Mouse (Mus musculus): ENCODE results near the gene Kcne3. TPM values are rescaled to one million over a fixed set of nuclear protein-coding genes. Genes with fewer than 3 reads are reported as not detected.

Kcne3 gene
- total RNA-seq, 1 experiment: not detected

DNA sequence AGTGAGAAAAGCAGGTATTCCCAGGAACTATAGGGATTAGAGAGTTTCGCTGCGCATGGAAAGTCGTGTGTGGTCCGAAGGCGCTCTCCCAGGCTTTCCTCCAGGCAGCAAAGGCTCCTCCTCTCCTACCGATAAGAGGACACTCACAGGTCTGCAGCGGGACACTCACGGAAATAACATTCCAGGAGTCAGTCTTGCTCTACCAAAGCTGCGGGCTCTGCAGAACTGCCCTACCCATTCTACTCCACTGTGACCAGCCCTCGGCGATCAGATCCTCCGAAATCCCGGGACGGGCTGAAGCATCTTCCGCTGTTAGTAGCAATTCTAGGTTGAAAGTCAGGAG, 2.6 kb downstream of the Kcne3 start:
- no peak for DNase-seq (ENCODE audit: low read depth, low spot score)
- no peak overlapping the region for H3K27ac ChIP-seq (ENCODE audit: insufficient read depth, low read depth, low read length, poor library complexity, severe bottlenecking)
- TF ChIP-seq CHD2 (IDR thresholded peaks at IDR 0.05; ENCODE audit: low read depth, low read length) (no peak), MAFK (IDR thresholded peaks at IDR 0.05; ENCODE audit: insufficient read depth, low read depth, low read length) (no peak), HCFC1 (IDR thresholded peaks at IDR 0.05; ENCODE audit: borderline replicate concordance, insufficient read depth, low read length) (no peak), ZNF384 (IDR thresholded peaks at IDR 0.05; ENCODE audit: low read depth, low read length) (no peak), ZC3H11A (IDR thresholded peaks at IDR 0.05; ENCODE audit: borderline replicate concordance, low read depth, low read length) (no peak)
- peak overlapping the region; percentile 41 to 72 for H3K4me3 ChIP-seq (ENCODE audit: insufficient read depth in 1 of 2, low read depth in 1 of 2, low read length in 2 of 2, poor library complexity in 1 of 2, severe bottlenecking in 1 of 2)
- H3K9me3 ChIP-seq (ENCODE audit: control insufficient read depth, insufficient read depth, low read depth, low read length): no peaks in the 10 kb centered on the region
- H3K36me3 ChIP-seq (ENCODE audit: control insufficient read depth, insufficient read depth, low read length, poor library complexity, severe bottlenecking): no peaks in the 10 kb centered on the region
- no peaks in the 10 kb centered on the region for H3K4me1 ChIP-seq (ENCODE audit: control insufficient read depth in 2 of 2, insufficient read depth in 2 of 2, low read length in 2 of 2, poor library complexity in 1 of 2)
- in situ Hi-C loops (cut with MboI; ENCODE audit: low sequenced_read_pairs in 2 of 2, unreplicated experiment in 2 of 2): no loop called here
- H3K9ac ChIP-seq (ENCODE audit: insufficient read depth, low read depth, low read length, poor library complexity, severe bottlenecking): no peak overlapping the region

DNA sequence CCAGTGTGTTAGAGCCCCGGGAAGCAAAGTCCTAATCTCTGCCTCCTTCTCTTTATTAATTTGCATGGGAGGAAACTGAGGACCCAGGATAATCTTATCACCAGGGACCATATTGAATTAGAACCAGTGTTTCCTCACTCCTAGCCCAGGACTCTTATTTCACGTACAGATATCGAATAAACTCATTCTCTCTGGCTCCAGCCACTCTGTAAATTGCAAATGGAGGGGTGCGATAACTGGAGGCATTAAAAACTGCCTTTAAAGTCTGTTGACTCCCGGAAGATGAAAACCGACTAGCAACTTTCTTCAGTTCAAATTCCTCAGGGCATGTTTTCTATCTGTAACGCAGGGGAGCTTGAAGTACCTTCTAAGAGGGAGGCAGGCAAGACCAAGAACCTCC, 3.1 kb downstream of the Kcne3 start:
- TF ChIP-seq MAFK (IDR thresholded peaks at IDR 0.05; ENCODE audit: insufficient read depth, low read depth, low read length) (no peak), HCFC1 (IDR thresholded peaks at IDR 0.05; ENCODE audit: borderline replicate concordance, insufficient read depth, low read length) (no peak)
- DNase-seq (ENCODE audit: low read depth, low spot score): no peak
- H3K4me3 ChIP-seq (ENCODE audit: insufficient read depth in 1 of 2, low read depth in 1 of 2, low read length in 2 of 2, poor library complexity in 1 of 2, severe bottlenecking in 1 of 2): no peak overlapping the region
- in situ Hi-C loops (cut with MboI; ENCODE audit: low sequenced_read_pairs in 2 of 2, unreplicated experiment in 2 of 2): no loop called here
- no peak overlapping the region for H3K9ac ChIP-seq (ENCODE audit: insufficient read depth, low read depth, low read length, poor library complexity, severe bottlenecking)
- H3K4me1 ChIP-seq (ENCODE audit: control insufficient read depth in 2 of 2, insufficient read depth in 2 of 2, low read length in 2 of 2, poor library complexity in 1 of 2): no peaks in the 10 kb centered on the region
- no peaks in the 10 kb centered on the region for H3K36me3 ChIP-seq (ENCODE audit: control insufficient read depth, insufficient read depth, low read length, poor library complexity, severe bottlenecking)
- no peak overlapping the region for H3K27ac ChIP-seq (ENCODE audit: insufficient read depth, low read depth, low read length, poor library complexity, severe bottlenecking)
- no peaks in the 10 kb centered on the region for H3K9me3 ChIP-seq (ENCODE audit: control insufficient read depth, insufficient read depth, low read depth, low read length)

DNA sequence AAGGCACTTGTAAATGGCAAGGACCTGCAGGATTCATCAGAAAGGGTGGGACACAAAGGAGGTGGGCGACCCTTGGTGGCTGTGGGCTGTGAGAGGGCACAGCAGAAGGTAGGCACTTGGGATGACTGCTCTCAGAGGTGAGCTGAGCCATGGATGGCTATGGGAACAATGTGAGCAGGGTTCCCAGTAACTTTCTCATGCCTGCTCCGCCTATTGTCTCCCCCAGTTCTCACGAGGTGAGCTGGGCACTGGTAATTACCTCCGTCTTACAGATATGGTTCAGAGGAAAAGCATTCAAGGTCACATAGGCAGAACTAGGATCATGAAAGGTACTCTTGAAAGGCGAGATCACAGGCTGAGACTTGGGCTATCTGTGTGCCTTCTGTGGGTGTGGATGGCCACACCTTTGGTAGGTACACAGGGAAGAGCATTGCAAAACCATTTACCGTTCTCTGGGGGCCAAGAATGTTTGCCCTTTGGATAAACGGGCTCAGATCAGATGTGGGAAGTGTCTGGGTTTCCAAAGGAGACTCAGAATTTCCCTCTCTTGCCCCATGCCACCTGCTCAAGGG, 3.6 kb downstream of the Kcne3 start:
- no peak overlapping the region for H3K9ac ChIP-seq (ENCODE audit: insufficient read depth, low read depth, low read length, poor library complexity, severe bottlenecking)
- H3K4me1 ChIP-seq (ENCODE audit: control insufficient read depth in 2 of 2, insufficient read depth in 2 of 2, low read length in 2 of 2, poor library complexity in 1 of 2): no peaks in the 10 kb centered on the region
- H3K9me3 ChIP-seq (ENCODE audit: control insufficient read depth, insufficient read depth, low read depth, low read length): no peaks in the 10 kb centered on the region
- H3K36me3 ChIP-seq (ENCODE audit: control insufficient read depth, insufficient read depth, low read length, poor library complexity, severe bottlenecking): no peaks in the 10 kb centered on the region
- DNase-seq (ENCODE audit: low read depth, low spot score): no peak
- H3K27ac ChIP-seq (ENCODE audit: insufficient read depth, low read depth, low read length, poor library complexity, severe bottlenecking): no peak overlapping the region
- no peak overlapping the region for H3K4me3 ChIP-seq (ENCODE audit: insufficient read depth in 1 of 2, low read depth in 1 of 2, low read length in 2 of 2, poor library complexity in 1 of 2, severe bottlenecking in 1 of 2)
- in situ Hi-C loops (cut with MboI; ENCODE audit: low sequenced_read_pairs in 2 of 2, unreplicated experiment in 2 of 2): no loop called here
- no peak for TF ChIP-seq ZNF384 (IDR thresholded peaks at IDR 0.05; ENCODE audit: low read depth, low read length)
- no peak for TF ChIP-seq HCFC1 (IDR thresholded peaks at IDR 0.05; ENCODE audit: borderline replicate concordance, insufficient read depth, low read length)
- TF ChIP-seq MAFK (IDR thresholded peaks at IDR 0.05; ENCODE audit: insufficient read depth, low read depth, low read length): no peak
- no peak for TF ChIP-seq ZC3H11A (IDR thresholded peaks at IDR 0.05; ENCODE audit: borderline replicate concordance, low read depth, low read length)
- TF ChIP-seq CHD2 (IDR thresholded peaks at IDR 0.05; ENCODE audit: low read depth, low read length): no peak

DNA sequence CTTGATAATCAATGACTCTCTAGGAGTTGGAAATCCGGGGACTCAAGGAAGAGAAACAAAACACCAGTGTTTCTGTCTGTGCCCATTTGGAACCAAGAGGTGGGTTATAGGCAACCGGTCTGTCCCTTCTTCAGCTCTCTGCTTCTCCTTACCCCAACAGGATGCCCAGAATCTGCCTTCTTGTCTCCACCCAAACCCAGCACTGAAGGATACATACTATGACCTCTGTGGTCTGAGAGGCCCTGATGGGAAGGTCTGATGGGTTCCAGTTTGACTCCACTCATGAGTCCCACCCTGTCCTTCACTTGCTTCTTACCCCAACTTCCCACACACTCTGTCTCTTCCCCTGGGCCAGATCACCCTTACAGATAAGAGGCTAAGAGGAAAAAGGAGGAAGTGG, 4.9 kb downstream of the Kcne3 start:
- DNase-seq (ENCODE audit: low read depth, low spot score): no peak
- H3K27ac ChIP-seq (ENCODE audit: insufficient read depth, low read depth, low read length, poor library complexity, severe bottlenecking): no peak overlapping the region
- no peaks in the 10 kb centered on the region for H3K36me3 ChIP-seq (ENCODE audit: control insufficient read depth, insufficient read depth, low read length, poor library complexity, severe bottlenecking)
- in situ Hi-C loops (cut with MboI; ENCODE audit: low sequenced_read_pairs in 2 of 2, unreplicated experiment in 2 of 2): no loop called here
- H3K9me3 ChIP-seq (ENCODE audit: control insufficient read depth, insufficient read depth, low read depth, low read length): no peaks in the 10 kb centered on the region
- no peak overlapping the region for H3K4me3 ChIP-seq (ENCODE audit: insufficient read depth in 1 of 2, low read depth in 1 of 2, low read length in 2 of 2, poor library complexity in 1 of 2, severe bottlenecking in 1 of 2)
- H3K4me1 ChIP-seq (ENCODE audit: control insufficient read depth in 2 of 2, insufficient read depth in 2 of 2, low read length in 2 of 2, poor library complexity in 1 of 2): no peaks in the 10 kb centered on the region
- TF ChIP-seq ZC3H11A (IDR thresholded peaks at IDR 0.05; ENCODE audit: borderline replicate concordance, low read depth, low read length): no peak
- no peak for TF ChIP-seq ZNF384 (IDR thresholded peaks at IDR 0.05; ENCODE audit: low read depth, low read length)
- no peak for TF ChIP-seq CHD2 (IDR thresholded peaks at IDR 0.05; ENCODE audit: low read depth, low read length)
- no peak for TF ChIP-seq MAFK (IDR thresholded peaks at IDR 0.05; ENCODE audit: insufficient read depth, low read depth, low read length)
- TF ChIP-seq HCFC1 (IDR thresholded peaks at IDR 0.05; ENCODE audit: borderline replicate concordance, insufficient read depth, low read length): no peak
- H3K9ac ChIP-seq (ENCODE audit: insufficient read depth, low read depth, low read length, poor library complexity, severe bottlenecking): no peak overlapping the region

DNA sequence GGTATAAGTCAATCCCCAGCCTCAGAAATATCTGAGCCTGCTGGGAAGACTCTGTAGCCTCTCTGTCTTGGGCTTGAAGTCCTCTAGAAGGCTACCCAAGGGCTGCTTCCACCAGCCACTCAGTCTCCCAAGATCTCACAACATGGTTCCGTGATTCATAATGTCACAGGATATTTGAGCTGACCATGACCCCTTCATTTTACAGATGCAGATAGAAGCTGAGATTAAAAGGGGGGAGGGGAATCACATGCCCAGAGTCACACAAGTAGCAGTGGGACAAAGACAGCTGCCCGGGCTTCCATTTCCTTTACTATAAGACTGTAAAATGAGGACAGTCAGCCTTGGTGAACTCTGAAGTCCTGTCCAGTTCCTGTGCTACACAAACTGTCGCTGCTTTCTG, 5.3 kb downstream of the Kcne3 start:
- no peak for DNase-seq (ENCODE audit: low read depth, low spot score)
- no peak for TF ChIP-seq CHD2 (IDR thresholded peaks at IDR 0.05; ENCODE audit: low read depth, low read length)
- TF ChIP-seq ZC3H11A (IDR thresholded peaks at IDR 0.05; ENCODE audit: borderline replicate concordance, low read depth, low read length): no peak
- TF ChIP-seq MAFK (IDR thresholded peaks at IDR 0.05; ENCODE audit: insufficient read depth, low read depth, low read length): no peak
- no peak for TF ChIP-seq HCFC1 (IDR thresholded peaks at IDR 0.05; ENCODE audit: borderline replicate concordance, insufficient read depth, low read length)
- TF ChIP-seq ZNF384 (IDR thresholded peaks at IDR 0.05; ENCODE audit: low read depth, low read length): no peak
- Histone ChIP-seq H3K4me3 (ENCODE audit: insufficient read depth in 1 of 2, low read depth in 1 of 2, low read length in 2 of 2, poor library complexity in 1 of 2, severe bottlenecking in 1 of 2) (no peak overlapping the region), H3K4me1 (ENCODE audit: control insufficient read depth in 2 of 2, insufficient read depth in 2 of 2, low read length in 2 of 2, poor library complexity in 1 of 2) (no peaks in the 10 kb centered on the region), H3K27ac (ENCODE audit: insufficient read depth, low read depth, low read length, poor library complexity, severe bottlenecking) (no peak overlapping the region), H3K36me3 (ENCODE audit: control insufficient read depth, insufficient read depth, low read length, poor library complexity, severe bottlenecking) (no peaks in the 10 kb centered on the region), H3K9me3 (ENCODE audit: control insufficient read depth, insufficient read depth, low read depth, low read length) (no peaks in the 10 kb centered on the region), H3K9ac (ENCODE audit: insufficient read depth, low read depth, low read length, poor library complexity, severe bottlenecking) (no peak overlapping the region)
- in situ Hi-C loops (cut with MboI; ENCODE audit: low sequenced_read_pairs in 2 of 2, unreplicated experiment in 2 of 2): no loop called here

All from ES-E14 (cell line).